Mouse (Mus musculus): ENCODE data around the gene Ggt5. TPM values are rescaled to one million over a fixed set of nuclear protein-coding genes. Genes with fewer than 3 reads are reported as not detected.
A peak's percentile ranks its signal among the peaks of the same experiment; 100 is the strongest.

Ggt5 gene
- polyA plus RNA-seq, 1 experiment from 2014 or later: 0.91 TPM

- Histone ChIP-seq H3K4me1 (peaks cover 8% of the 10 kb centered on the region), H3K27ac (peak overlapping the region; percentile 41; the same call in 1 of the 2 replicates), H3K9ac (no peak overlapping the region), H3K4me2 (replicated peaks) (no peak overlapping the region), H3K4me3 (no peak overlapping the region), H3K27me3 (no peaks in the 10 kb centered on the region), H3K36me3 (no peaks in the 10 kb centered on the region), H3K9me3 (no peaks in the 10 kb centered on the region)
- no peak for ATAC-seq (ENCODE audit: insufficient number of reproducible peaks, insufficient read depth, low FRiP score, low TSS enrichment)
- WGBS: 77% methylated on average over 12 of the region's 12 CpGs
These were observed 2.2 kb downstream of the Ggt5 start for GRCm38 (mm10) chr10:75591211-75591894.

GRCm38 (mm10) chr10:75592585-75592984 is 3.4 kb downstream of the Ggt5 start:
- Histone ChIP-seq H3K9me3 (no peaks in the 10 kb centered on the region), H3K36me3 (no peaks in the 10 kb centered on the region), H3K4me2 (replicated peaks) (no peak overlapping the region), H3K4me1 (peaks cover 8% of the 10 kb centered on the region), H3K27ac (no peak overlapping the region), H3K27me3 (no peaks in the 10 kb centered on the region), H3K9ac (no peak overlapping the region), H3K4me3 (no peak overlapping the region)
- 80% methylated on average over 7 of the region's 7 CpGs for WGBS
- no peak for ATAC-seq (ENCODE audit: insufficient number of reproducible peaks, insufficient read depth, low FRiP score, low TSS enrichment)

- no peak overlapping the region for H3K4me2 ChIP-seq (replicated peaks)
- no peak for ATAC-seq (ENCODE audit: insufficient number of reproducible peaks, insufficient read depth, low FRiP score, low TSS enrichment)
- H3K4me3 ChIP-seq: no peak overlapping the region
- no peaks in the 10 kb centered on the region; the same call in 1 of the 2 replicates for H3K9me3 ChIP-seq
- H3K4me1 ChIP-seq: no peaks in the 10 kb centered on the region
- no peaks in the 10 kb centered on the region for H3K27me3 ChIP-seq
- no peaks in the 10 kb centered on the region for H3K36me3 ChIP-seq
- WGBS: 86% methylated on average over 8 of the region's 8 CpGs
- no peak overlapping the region for H3K27ac ChIP-seq
- H3K9ac ChIP-seq: no peak overlapping the region
These were observed 6.8 kb downstream of the Ggt5 start for GRCm38 (mm10) chr10:75595981-75596380.

GRCm38 (mm10) chr10:75600189-75600730 is 11.1 kb downstream of the Ggt5 start:
- 78% methylated on average over 7 of the region's 7 CpGs for WGBS
- Histone ChIP-seq H3K4me3 (no peak overlapping the region), H3K9ac (no peak overlapping the region), H3K27ac (no peak overlapping the region), H3K27me3 (no peaks in the 10 kb centered on the region), H3K4me1 (no peaks in the 10 kb centered on the region), H3K36me3 (no peaks in the 10 kb centered on the region), H3K9me3 (no peaks in the 10 kb centered on the region; the same call in 1 of the 2 replicates), H3K4me2 (replicated peaks) (no peak overlapping the region)
- ATAC-seq (ENCODE audit: insufficient number of reproducible peaks, insufficient read depth, low FRiP score, low TSS enrichment): no peak

GRCm38 (mm10) chr10:75605162-75605846 is 16.2 kb downstream of the Ggt5 start:
- Histone ChIP-seq H3K4me3 (no peak overlapping the region), H3K27ac (no peak overlapping the region), H3K9me3 (no peaks in the 10 kb centered on the region), H3K4me1 (no peaks in the 10 kb centered on the region), H3K27me3 (no peaks in the 10 kb centered on the region), H3K36me3 (no peaks in the 10 kb centered on the region), H3K9ac (no peak overlapping the region), H3K4me2 (replicated peaks) (no peak overlapping the region)
- WGBS: 47% methylated on average over 11 of the region's 11 CpGs
- no peak for ATAC-seq (ENCODE audit: insufficient number of reproducible peaks, insufficient read depth, low FRiP score, low TSS enrichment)

GRCm38 (mm10) chr10:75607253-75607652 is 18.1 kb downstream of the Ggt5 start:
- no peak for ATAC-seq (ENCODE audit: insufficient number of reproducible peaks, insufficient read depth, low FRiP score, low TSS enrichment)
- Histone ChIP-seq H3K4me1 (no peaks in the 10 kb centered on the region), H3K4me3 (no peak overlapping the region), H3K27me3 (no peaks in the 10 kb centered on the region), H3K9me3 (no peaks in the 10 kb centered on the region), H3K27ac (no peak overlapping the region), H3K9ac (no peak overlapping the region), H3K36me3 (no peaks in the 10 kb centered on the region), H3K4me2 (replicated peaks) (no peak overlapping the region)
- 86% methylated on average over 4 of the region's 4 CpGs for WGBS

GRCm38 (mm10) chr10:75608975-75609374 is 19.8 kb downstream of the Ggt5 start:
- no peak overlapping the region for H3K4me3 ChIP-seq
- no peak for ATAC-seq (ENCODE audit: insufficient number of reproducible peaks, insufficient read depth, low FRiP score, low TSS enrichment)
- no peaks in the 10 kb centered on the region for H3K36me3 ChIP-seq

GRCm38 (mm10) chr10:75610486-75610885 is 21.3 kb downstream of the Ggt5 start:
- Histone ChIP-seq H3K36me3 (no peaks in the 10 kb centered on the region), H3K27me3 (no peaks in the 10 kb centered on the region), H3K27ac (no peak overlapping the region), H3K4me2 (replicated peaks) (no peak overlapping the region), H3K4me3 (no peak overlapping the region), H3K9me3 (no peaks in the 10 kb centered on the region), H3K4me1 (no peaks in the 10 kb centered on the region), H3K9ac (no peak overlapping the region)
- no peak for ATAC-seq (ENCODE audit: insufficient number of reproducible peaks, insufficient read depth, low FRiP score, low TSS enrichment)
- WGBS: 56% methylated on average over 7 of the region's 7 CpGs

More at GRCm38 (mm10) chr10:75608975-75609374, 19.8 kb downstream of the Ggt5 start:
- Histone ChIP-seq H3K9ac (no peak overlapping the region), H3K4me1 (no peaks in the 10 kb centered on the region), H3K9me3 (no peaks in the 10 kb centered on the region), H3K27ac (no peak overlapping the region), H3K4me2 (replicated peaks) (no peak overlapping the region), H3K27me3 (no peaks in the 10 kb centered on the region)
- WGBS: 85% methylated on average over 11 of the region's 11 CpGs

GRCm38 (mm10) chr10:75616044-75616443 is 26.9 kb downstream of the Ggt5 start:
- no peaks in the 10 kb centered on the region for H3K36me3 ChIP-seq
- H3K4me1 ChIP-seq: no peaks in the 10 kb centered on the region
- WGBS: 92% methylated on average over 4 of the region's 4 CpGs
- H3K4me2 ChIP-seq (replicated peaks): no peak overlapping the region
- H3K9ac ChIP-seq: no peak overlapping the region
- no peaks in the 10 kb centered on the region for H3K27me3 ChIP-seq
- H3K4me3 ChIP-seq: no peak overlapping the region
- ATAC-seq (ENCODE audit: insufficient number of reproducible peaks, insufficient read depth, low FRiP score, low TSS enrichment): no peak
- H3K9me3 ChIP-seq: no peaks in the 10 kb centered on the region
- H3K27ac ChIP-seq: no peak overlapping the region

- Histone ChIP-seq H3K9ac (no peak overlapping the region), H3K27ac (no peak overlapping the region), H3K4me1 (no peaks in the 10 kb centered on the region), H3K36me3 (no peaks in the 10 kb centered on the region), H3K4me2 (replicated peaks) (no peak overlapping the region), H3K9me3 (no peaks in the 10 kb centered on the region), H3K4me3 (no peak overlapping the region), H3K27me3 (no peaks in the 10 kb centered on the region)
- ATAC-seq (ENCODE audit: insufficient number of reproducible peaks, insufficient read depth, low FRiP score, low TSS enrichment): no peak
- 51% methylated on average over 3 of the region's 3 CpGs for WGBS
These were observed 31.7 kb downstream of the Ggt5 start for GRCm38 (mm10) chr10:75620818-75621217.

- Histone ChIP-seq H3K9ac (no peak overlapping the region), H3K4me3 (no peak overlapping the region), H3K27me3 (no peaks in the 10 kb centered on the region), H3K4me1 (no peaks in the 10 kb centered on the region), H3K36me3 (no peaks in the 10 kb centered on the region), H3K27ac (no peak overlapping the region), H3K9me3 (no peaks in the 10 kb centered on the region), H3K4me2 (replicated peaks) (no peak overlapping the region)
- ATAC-seq (ENCODE audit: insufficient number of reproducible peaks, insufficient read depth, low FRiP score, low TSS enrichment): no peak
- 60% methylated on average over 6 of the region's 6 CpGs for WGBS
These were observed 36.8 kb downstream of the Ggt5 start for GRCm38 (mm10) chr10:75625920-75626319.

GRCm38 (mm10) chr10:75626991-75627390 is 37.9 kb downstream of the Ggt5 start:
- Histone ChIP-seq H3K27me3 (no peaks in the 10 kb centered on the region), H3K4me3 (no peak overlapping the region), H3K27ac (no peak overlapping the region), H3K9ac (no peak overlapping the region), H3K4me2 (replicated peaks) (no peak overlapping the region), H3K4me1 (no peaks in the 10 kb centered on the region), H3K9me3 (no peaks in the 10 kb centered on the region), H3K36me3 (no peaks in the 10 kb centered on the region)
- 59% methylated on average over 3 of the region's 3 CpGs for WGBS
- ATAC-seq (ENCODE audit: insufficient number of reproducible peaks, insufficient read depth, low FRiP score, low TSS enrichment): no peak

Measured in embryonic facial prominence, embryonic 12.5 days (tissue).